Mouse (Mus musculus) midbrain, embryonic 13.5 days (tissue): Measurements from ENCODE around the gene Ctnna3. TPM values are rescaled to one million over a fixed set of nuclear protein-coding genes. Genes with fewer than 3 reads are reported as not detected.
A peak's percentile ranks its signal among the peaks of the same experiment; 100 is the strongest.

Experiments
- ATAC-seq: fragments of 200-750 bp; cut with Nextera tagmentation; 2 replicates; pipeline ENCODE4 v1.8.0; 2017; ENCODE audit warnings: mild to moderate bottlenecking, moderate TSS enrichment, moderate library complexity
- H3K27ac ChIP-seq: fragments of 300-500 bp; sonication (generic); 2 replicates; pipeline ENCODE4 v1.5.1; 2015; ENCODE audit warnings: inconsistent platforms, mild to moderate bottlenecking, moderate library complexity
- H3K27me3 ChIP-seq: fragments of 300-500 bp; sonication (generic); 2 replicates; pipeline ENCODE4 v1.6.1; 2015; ENCODE audit warnings: mild to moderate bottlenecking, inconsistent platforms
- H3K36me3 ChIP-seq: fragments of 300-500 bp; sonication (generic); 2 replicates; pipeline ENCODE4 v1.6.1; 2015; ENCODE audit warnings: mild to moderate bottlenecking, inconsistent platforms
- H3K4me1 ChIP-seq: fragments of 300-500 bp; sonication (generic); replicated peaks from 2 replicates; pipeline ENCODE4 v1.6.1; 2015; ENCODE audit warnings: inconsistent platforms
- H3K4me2 ChIP-seq: fragments of 300-500 bp; sonication (generic); replicated peaks from 2 replicates; pipeline ENCODE4 v1.6.1; 2015; ENCODE audit warnings: moderate library complexity, mild to moderate bottlenecking, inconsistent platforms
- H3K4me3 ChIP-seq: fragments of 300-500 bp; sonication (generic); replicated peaks from 2 replicates; pipeline ENCODE4 v1.5.1; 2015; ENCODE audit warnings: mild to moderate bottlenecking, inconsistent platforms
- H3K9ac ChIP-seq: fragments of 300-500 bp; sonication (generic); replicated peaks from 2 replicates; pipeline ENCODE4 v1.6.1; 2015; ENCODE audit warnings: mild to moderate bottlenecking, inconsistent platforms
- H3K9me3 ChIP-seq: fragments of 300-500 bp; sonication (generic); 2 replicates; pipeline ENCODE4 v1.6.1; 2016; ENCODE audit warnings: mild to moderate bottlenecking, inconsistent platforms
- WGBS: fragments of 180-500 bp; shearing (Covaris S2); methylation state at CpG from one replicate; pipeline ENCODE4 v1.1.7; 2015; 5-methylcytosine and 5-hydroxymethylcytosine counted together
- polyA plus RNA-seq: library from polyadenylated mRNA; unstranded; fragments of >200 nt; fragmentation: Nextera tagmentation; extraction: Ambion mirVana; gene quantifications from 2 replicates; pipeline ENCODE4 v1.2.1, GENCODE M21; 2015

Ctnna3 gene
- polyA plus RNA-seq, 1 experiment from 2014 or later = 0.23 TPM

DNA sequence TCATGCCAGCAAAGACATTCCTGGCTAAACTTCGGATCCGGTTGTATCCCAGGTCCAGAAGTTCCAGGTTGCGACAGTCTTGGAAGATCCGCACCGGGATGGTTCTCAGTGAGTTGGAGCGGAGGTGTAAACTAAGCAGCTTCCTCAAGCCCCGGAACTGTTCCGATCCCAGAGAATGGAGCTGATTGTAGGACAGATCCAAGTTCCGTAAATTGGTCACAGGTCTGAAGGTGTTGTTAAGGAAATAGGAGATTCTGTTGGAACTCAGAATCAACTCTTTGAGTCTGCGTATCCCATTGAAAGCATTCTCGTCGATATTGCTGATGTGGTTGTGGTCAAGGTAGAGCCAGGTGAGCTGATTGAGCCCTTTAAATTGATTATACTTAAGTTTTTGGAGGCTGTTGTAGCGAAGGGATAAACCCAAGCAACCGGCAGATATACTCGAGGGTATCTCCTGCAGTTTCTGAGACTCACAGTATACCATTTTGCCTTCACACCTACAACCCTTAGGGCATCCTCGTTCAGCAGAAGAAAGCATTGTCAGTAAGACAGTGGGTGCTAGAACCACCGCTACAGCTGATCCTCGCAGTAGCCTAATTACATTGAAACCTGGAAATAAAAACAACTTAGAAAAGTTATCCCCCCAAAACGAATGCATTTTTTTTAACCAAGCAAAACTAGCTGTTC lies 659.0 kb downstream of the Ctnna3 start:
- Histone ChIP-seq H3K4me1 (peaks cover 36% of the 10 kb centered on the region), H3K4me3 (peak overlapping the region; percentile 58), H3K27me3 (peaks cover 15% of the 10 kb centered on the region), H3K9ac (peak overlapping the region; percentile 74), H3K4me2 (peak overlapping the region; percentile 83), H3K9me3 (no peaks in the 10 kb centered on the region), H3K27ac (no peak overlapping the region), H3K36me3 (no peaks in the 10 kb centered on the region)
- 16% methylated on average over 19 of the region's 19 CpGs for WGBS
- no peak for ATAC-seq

DNA sequence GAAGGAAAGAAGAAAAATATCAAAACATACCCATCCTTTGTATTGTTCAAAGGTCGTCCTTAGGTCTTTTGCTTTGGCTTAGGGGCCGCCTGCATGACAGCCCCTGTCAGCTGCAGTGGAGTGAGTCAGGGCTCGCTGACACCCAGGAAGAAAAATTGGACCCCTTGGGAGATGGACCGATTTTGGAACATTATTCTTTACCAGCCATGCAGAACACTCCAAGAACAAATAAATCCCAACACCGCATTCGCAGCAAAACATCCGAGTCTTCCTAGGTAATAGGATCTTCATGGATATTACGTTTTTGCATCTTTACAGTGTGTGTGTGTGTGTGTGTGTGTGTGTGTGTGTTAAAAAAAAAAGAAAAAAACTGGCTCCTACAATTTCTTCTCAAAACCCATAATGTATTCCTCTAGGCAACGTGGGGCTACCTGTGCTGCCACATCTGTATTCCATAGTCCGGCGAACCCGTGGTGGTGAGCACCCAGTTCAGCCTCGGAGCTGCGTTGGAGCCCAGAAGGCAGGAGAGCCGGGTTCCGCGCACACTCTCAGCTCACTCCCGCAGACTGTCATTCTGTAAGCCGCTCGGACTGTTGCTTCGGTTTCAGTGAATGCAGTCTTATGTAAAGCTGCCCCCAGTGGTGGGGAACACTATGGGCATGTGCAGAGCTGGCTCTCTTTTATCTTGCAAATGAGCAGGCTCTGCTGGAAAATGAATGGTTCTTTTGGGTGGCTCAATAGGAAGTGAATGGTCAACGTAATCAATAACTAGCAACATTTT lies 660.0 kb downstream of the Ctnna3 start, which contains the start of gene Lrrtm3:
Lrrtm3 (minus strand) TSS at position 598 of the 781 bp plus-strand sequence.
- peaks cover 32% of the 10 kb centered on the region for H3K4me1 ChIP-seq
- peak; percentile 94 for ATAC-seq

DNA sequence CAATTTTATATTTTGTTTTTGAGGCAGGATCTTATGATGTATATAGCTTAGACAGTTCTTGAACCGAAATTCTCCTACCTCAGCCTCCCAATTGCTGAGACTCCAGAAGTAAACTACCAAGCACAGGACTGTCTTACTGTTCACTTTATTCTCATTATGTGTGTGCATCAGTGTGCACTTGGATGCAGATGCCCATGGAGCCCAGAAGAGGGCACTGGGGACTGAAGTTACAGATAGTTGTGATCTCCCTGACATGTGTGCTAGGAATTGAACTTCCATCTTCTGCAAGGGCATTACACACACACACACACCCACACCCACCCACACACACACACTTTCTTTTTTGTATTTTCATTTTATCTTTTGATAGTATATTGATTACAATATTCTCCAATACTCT lies 666.6 kb downstream of the Ctnna3 start:
- Histone ChIP-seq H3K9ac (no peak overlapping the region), H3K27ac (no peak overlapping the region), H3K9me3 (no peaks in the 10 kb centered on the region), H3K27me3 (no peaks in the 10 kb centered on the region), H3K4me3 (no peak overlapping the region), H3K4me2 (no peak overlapping the region), H3K4me1 (no peaks in the 10 kb centered on the region), H3K36me3 (no peaks in the 10 kb centered on the region)
- 92% methylated on average over 1 of the region's 1 CpGs for WGBS
- ATAC-seq = no peak

More for the DNA sequence above, 660.0 kb downstream of the Ctnna3 start, which contains the start of gene Lrrtm3:
- H3K4me2 ChIP-seq = peak within 1 kb of the TSS; percentile 83
- WGBS = under 1% methylated on average over 22 of the region's 22 CpGs
- peak within 1 kb of the TSS; percentile 58 for H3K4me3 ChIP-seq
- H3K27me3 ChIP-seq = peaks cover 15% of the 10 kb centered on the region
- H3K36me3 ChIP-seq = no peaks in the 10 kb centered on the region
- H3K9ac ChIP-seq = peak within 1 kb of the TSS; percentile 74
- H3K9me3 ChIP-seq = no peaks in the 10 kb centered on the region
- H3K27ac ChIP-seq = peak within 1 kb of the TSS; percentile 30

DNA sequence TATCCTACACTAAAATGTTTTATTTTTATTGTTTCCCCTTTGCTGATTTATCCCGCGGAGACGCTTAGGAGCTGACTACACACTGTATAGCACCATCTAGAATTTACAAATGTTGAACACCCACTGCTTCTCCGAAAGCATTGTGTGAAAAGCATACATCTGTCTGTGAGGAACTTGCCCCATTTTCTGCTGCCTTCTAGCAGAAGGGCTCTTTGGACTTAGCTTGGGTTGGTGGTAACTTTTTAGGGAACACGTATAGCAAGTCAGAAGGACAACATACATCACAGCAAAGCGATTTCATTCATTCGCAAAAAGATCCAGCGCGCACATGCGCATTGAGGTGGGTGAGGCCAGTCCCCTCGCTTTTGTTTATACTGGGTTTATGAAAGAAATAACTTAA lies 685.3 kb downstream of the Ctnna3 start:
- Histone ChIP-seq H3K4me1 (no peaks in the 10 kb centered on the region), H3K4me2 (no peak overlapping the region), H3K9me3 (no peaks in the 10 kb centered on the region), H3K9ac (no peak overlapping the region), H3K4me3 (no peak overlapping the region), H3K36me3 (no peaks in the 10 kb centered on the region), H3K27ac (no peak overlapping the region), H3K27me3 (no peaks in the 10 kb centered on the region)
- WGBS = 93% methylated on average over 11 of the region's 11 CpGs
- ATAC-seq = no peak

DNA sequence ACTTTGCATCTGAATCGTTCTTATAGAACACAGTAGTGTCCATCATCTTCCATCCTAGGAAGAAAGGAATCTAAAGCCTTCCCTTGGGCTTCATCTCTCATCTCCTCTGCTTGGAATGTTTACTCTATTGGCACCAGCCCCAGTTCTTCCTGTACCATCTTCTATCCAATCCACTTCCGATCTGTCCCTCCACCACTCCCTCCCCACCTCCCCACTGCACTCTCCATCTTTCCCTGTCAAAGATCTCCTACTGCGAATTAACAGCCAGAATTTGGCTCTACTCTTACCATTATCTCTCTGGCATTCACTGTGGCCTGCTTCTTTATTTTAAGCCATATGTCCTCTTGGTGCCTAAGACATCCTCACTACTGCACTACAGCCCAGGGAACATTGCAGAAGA lies 688.9 kb downstream of the Ctnna3 start:
- ATAC-seq = no peak
- Histone ChIP-seq H3K9me3 (no peaks in the 10 kb centered on the region), H3K4me3 (no peak overlapping the region), H3K4me1 (no peaks in the 10 kb centered on the region), H3K9ac (no peak overlapping the region), H3K36me3 (no peaks in the 10 kb centered on the region), H3K27me3 (no peaks in the 10 kb centered on the region), H3K27ac (no peak overlapping the region), H3K4me2 (no peak overlapping the region)
- WGBS = 82% methylated on average over 3 of the region's 3 CpGs

DNA sequence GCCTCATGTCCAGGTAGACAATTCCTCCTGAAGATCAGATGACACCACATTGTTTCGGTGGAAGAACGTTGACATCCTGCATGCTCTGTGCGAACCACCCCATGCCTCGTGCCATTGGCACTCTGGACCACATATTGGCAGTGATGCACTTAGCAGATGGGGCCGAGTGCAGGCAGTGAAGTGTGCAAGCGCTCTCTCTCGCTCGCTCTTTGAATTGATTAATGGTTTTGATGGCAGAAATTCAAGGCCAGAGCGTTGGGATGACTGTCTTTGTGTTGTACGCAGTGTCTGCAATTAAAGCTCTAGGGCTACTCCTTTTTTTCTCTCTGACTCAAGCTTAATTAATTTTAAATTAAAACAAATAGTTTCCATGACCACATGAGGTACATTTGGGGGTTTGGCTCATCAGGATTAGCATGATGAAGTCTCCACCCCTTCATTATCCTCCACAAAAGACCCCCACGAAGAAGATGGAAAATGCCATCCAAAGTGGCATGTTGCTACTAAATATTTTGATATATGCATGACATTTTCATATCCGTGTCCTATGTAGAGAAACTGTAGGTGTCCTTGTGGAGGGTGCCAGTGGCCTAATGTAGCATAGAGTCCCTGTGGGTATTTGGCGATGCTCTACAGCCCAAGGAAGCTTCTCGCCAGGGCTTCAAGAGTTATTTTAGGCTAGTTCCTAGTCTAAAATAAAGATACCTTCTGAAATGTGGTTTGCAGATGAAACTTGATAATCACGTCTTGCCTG lies 700.7 kb downstream of the Ctnna3 start:
- Histone ChIP-seq H3K4me3 (no peak overlapping the region), H3K4me2 (no peak overlapping the region), H3K36me3 (no peaks in the 10 kb centered on the region), H3K9me3 (no peaks in the 10 kb centered on the region), H3K9ac (no peak overlapping the region), H3K4me1 (no peaks in the 10 kb centered on the region), H3K27ac (no peak overlapping the region), H3K27me3 (no peaks in the 10 kb centered on the region)
- ATAC-seq = peak; percentile 65; the same call in 1 of the 2 replicates
- 79% methylated on average over 15 of the region's 15 CpGs for WGBS

DNA sequence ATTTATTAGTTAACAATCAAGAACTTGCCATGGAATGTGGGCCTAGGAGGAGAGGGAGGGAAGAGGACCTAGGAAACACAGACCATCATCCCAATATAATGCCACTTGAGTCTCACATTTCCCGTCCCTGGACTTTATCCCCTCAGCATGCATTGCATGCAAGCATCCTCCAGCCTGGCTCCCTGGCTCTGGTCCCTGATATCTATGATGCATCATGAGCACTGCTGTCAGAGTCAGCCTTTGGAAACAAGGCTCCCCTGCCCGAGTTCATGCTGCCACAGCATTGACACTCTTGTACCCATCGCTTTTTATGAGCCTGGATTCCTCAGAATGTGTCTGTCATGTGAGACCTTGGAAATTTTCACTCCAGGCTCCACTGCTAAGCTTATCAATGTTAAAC lies 703.6 kb downstream of the Ctnna3 start:
- Histone ChIP-seq H3K9ac (no peak overlapping the region), H3K4me3 (no peak overlapping the region), H3K36me3 (no peaks in the 10 kb centered on the region), H3K4me2 (no peak overlapping the region), H3K4me1 (no peaks in the 10 kb centered on the region), H3K27me3 (no peaks in the 10 kb centered on the region), H3K9me3 (no peaks in the 10 kb centered on the region), H3K27ac (no peak overlapping the region)
- ATAC-seq = no peak
- 83% methylated on average over 3 of the region's 3 CpGs for WGBS

DNA sequence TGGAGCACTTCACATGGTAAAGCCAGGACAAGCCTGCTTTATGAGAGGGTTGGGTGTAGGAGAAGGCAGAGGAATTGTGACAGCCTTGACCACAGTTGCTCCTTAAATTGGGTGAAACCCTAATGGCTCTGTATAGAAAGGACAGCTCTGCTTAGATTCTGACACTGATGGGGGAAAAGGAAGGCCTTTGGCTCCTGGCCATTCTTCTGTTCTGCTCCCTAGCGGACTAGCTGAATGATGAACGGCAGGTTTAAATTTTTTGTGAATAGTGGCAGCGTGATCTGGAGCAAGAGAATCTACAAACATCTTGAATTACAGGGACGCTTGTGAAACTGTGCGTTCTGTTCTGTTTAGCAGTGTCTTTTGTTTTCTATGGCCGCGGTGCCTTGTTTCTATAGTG lies 705.6 kb downstream of the Ctnna3 start:
- WGBS = 21% methylated on average over 7 of the region's 7 CpGs
- H3K4me3 ChIP-seq = no peak overlapping the region
- H3K27ac ChIP-seq = no peak overlapping the region
- H3K9me3 ChIP-seq = no peaks in the 10 kb centered on the region
- no peak overlapping the region for H3K4me2 ChIP-seq
- no peaks in the 10 kb centered on the region for H3K27me3 ChIP-seq
- no peaks in the 10 kb centered on the region for H3K4me1 ChIP-seq
- no peak for ATAC-seq
- no peak overlapping the region for H3K9ac ChIP-seq
- H3K36me3 ChIP-seq = no peaks in the 10 kb centered on the region

DNA sequence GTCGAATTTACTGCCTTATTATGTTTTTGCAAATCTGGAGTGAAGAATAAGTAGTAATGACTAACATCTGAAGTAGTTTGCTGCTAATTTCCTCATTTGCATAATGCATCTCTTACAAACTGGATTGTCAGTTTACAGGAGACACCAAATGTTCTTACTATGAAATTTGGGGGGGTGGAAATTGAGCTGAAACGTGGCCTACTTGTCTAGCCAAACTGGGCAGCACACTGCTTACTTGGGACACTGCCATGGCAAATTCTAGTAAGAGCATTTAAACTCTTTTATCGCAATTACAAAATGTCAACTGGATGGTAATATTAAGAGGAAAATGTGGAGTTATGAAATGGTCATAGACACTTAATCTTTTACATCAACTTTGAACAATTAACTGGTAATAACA lies 716.6 kb downstream of the Ctnna3 start:
- Histone ChIP-seq H3K36me3 (no peaks in the 10 kb centered on the region), H3K9ac (no peak overlapping the region), H3K27ac (no peak overlapping the region), H3K4me1 (no peaks in the 10 kb centered on the region), H3K4me2 (no peak overlapping the region), H3K9me3 (no peaks in the 10 kb centered on the region), H3K27me3 (no peaks in the 10 kb centered on the region), H3K4me3 (no peak overlapping the region)
- ATAC-seq = no peak
- 88% methylated on average over 3 of the region's 3 CpGs for WGBS

DNA sequence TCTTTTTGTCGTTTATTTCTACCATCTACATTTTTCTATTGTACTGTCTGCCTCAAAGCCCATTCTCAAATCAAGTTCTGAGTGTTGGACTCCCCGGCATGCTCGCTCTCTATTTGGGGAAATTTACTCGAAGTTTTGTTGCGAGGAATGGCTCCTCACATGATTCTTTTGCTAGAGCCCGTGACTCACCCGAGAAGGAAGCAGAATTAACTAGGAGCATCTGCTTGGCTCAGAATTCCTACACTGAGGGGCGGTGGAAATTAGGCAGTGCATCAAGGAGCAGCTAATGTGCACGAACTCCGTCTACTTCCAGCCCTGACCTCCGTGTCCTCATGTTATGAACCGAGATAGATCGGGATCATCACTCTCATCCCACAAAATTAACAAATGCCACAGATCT lies 751.8 kb downstream of the Ctnna3 start:
- WGBS = 92% methylated on average over 13 of the region's 13 CpGs
- Histone ChIP-seq H3K9ac (no peak overlapping the region), H3K27ac (no peak overlapping the region), H3K4me3 (no peak overlapping the region), H3K4me1 (no peaks in the 10 kb centered on the region), H3K9me3 (no peaks in the 10 kb centered on the region), H3K4me2 (no peak overlapping the region), H3K27me3 (no peaks in the 10 kb centered on the region), H3K36me3 (no peaks in the 10 kb centered on the region)
- ATAC-seq = no peak

DNA sequence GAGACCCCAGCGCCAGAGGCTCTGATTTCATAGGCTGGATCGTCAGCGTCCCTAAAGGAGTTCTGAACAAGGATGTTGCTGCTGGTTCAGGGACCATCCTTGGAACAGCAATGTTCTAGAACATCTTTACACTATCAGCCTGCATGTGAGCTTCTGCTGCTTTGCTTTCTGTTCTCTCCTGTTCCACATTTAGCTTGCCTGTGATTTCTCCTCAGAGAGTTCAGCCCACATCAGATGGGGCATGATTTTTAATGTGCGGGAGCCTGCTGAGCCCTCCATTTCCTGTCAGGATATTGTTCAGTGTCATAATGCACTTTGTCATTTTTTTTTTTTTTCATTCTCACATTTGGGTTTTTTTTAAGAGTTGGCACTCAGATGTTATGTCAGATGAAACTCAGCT lies 752.8 kb downstream of the Ctnna3 start:
- no peak overlapping the region for H3K4me2 ChIP-seq
- no peaks in the 10 kb centered on the region for H3K27me3 ChIP-seq
- H3K36me3 ChIP-seq = no peaks in the 10 kb centered on the region
- no peak for ATAC-seq
- no peaks in the 10 kb centered on the region for H3K9me3 ChIP-seq
- H3K27ac ChIP-seq = no peak overlapping the region
- WGBS = 95% methylated on average over 4 of the region's 4 CpGs
- H3K9ac ChIP-seq = no peak overlapping the region
- H3K4me1 ChIP-seq = no peaks in the 10 kb centered on the region
- H3K4me3 ChIP-seq = no peak overlapping the region

DNA sequence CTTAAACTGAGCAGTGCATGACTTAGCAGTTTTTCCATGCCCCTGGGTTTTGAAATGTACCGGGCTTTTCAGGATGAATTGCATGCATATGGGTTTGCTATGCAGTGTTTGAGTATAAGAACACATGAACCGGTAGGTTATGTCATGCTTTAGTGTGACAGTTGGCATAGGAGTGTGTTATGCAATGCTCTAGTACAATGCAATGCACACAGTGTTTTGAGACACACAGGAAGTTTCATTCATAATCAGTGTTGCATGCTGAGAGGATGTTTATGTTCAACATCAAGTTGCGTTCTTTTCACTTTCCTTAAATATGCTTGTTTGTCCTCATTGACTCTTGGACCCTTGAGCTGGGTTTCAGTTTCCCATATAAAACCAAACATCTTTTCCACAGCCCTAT lies 758.1 kb downstream of the Ctnna3 start:
- Histone ChIP-seq H3K27ac (no peak overlapping the region), H3K9ac (no peak overlapping the region), H3K4me2 (no peak overlapping the region), H3K27me3 (no peaks in the 10 kb centered on the region), H3K9me3 (no peaks in the 10 kb centered on the region), H3K4me1 (no peaks in the 10 kb centered on the region), H3K4me3 (no peak overlapping the region), H3K36me3 (no peaks in the 10 kb centered on the region)
- WGBS = 93% methylated on average over 3 of the region's 3 CpGs
- no peak for ATAC-seq
